Mouse (Mus musculus) gastrocnemius, adult 2 months (tissue): ENCODE results near the gene Adamtsl4. TPM values are rescaled to one million over a fixed set of nuclear protein-coding genes. Genes with fewer than 3 reads are reported as not detected.

ENCODE experiments used
- DNase-seq: peaks from one replicate; pipeline ENCODE4 v3.0.0; 2022
- H3K27ac ChIP-seq: fragments of 200-600 bp; 2 replicates; pipeline ENCODE4 v1.8.1; 2022; ENCODE audit warnings: mild to moderate bottlenecking
- H3K4me3 ChIP-seq: fragments of 200-600 bp; 2 replicates; pipeline ENCODE4 v1.8.1; 2022; ENCODE audit warnings: mild to moderate bottlenecking, moderate library complexity
- CTCF ChIP-seq: fragments of 200-600 bp; IDR thresholded peaks from 2 replicates; pipeline ENCODE4 v1.8.1; 2022; ENCODE audit warnings: antibody characterized with exemption, mild to moderate bottlenecking, moderate library complexity
- intact Hi-C: fragments of 180-260 bp; cut with DNase I; formaldehyde crosslinking; loops from one replicate; pipeline ENCODE4 v1.15.1; 2025
- long read RNA-seq, 2 experiments: library from polyadenylated mRNA; stranded (forward); transcript quantifications; one replicate each; pipeline ENCODE4 v2.0.0; 2021
- total RNA-seq, 2 experiments: library from RNA; stranded (reverse); gene quantifications; 2 replicates each; pipeline ENCODE4 v1.2.3; 2021

Adamtsl4 gene
- 10 to 100 TPM; 17.2 to 32.0 TPM for total RNA-seq
- long read RNA-seq, experiment 1, full-length matches to known transcripts: 31 of 66 reads
- long read RNA-seq, experiment 1, partial matches to known transcripts: 25 of 66 reads
- long read RNA-seq, experiment 1, other reads (novel, unspliced or antisense): 10 of 66 reads
- long read RNA-seq, experiment 2, full-length matches to known transcripts: 25 of 52 reads
- long read RNA-seq, experiment 2, partial matches to known transcripts: 14 of 52 reads
- long read RNA-seq, experiment 2, other reads (novel, unspliced or antisense): 13 of 52 reads

- peak within 1 kb of the TSS; percentile 91 for H3K27ac ChIP-seq
- H3K4me3 ChIP-seq: peak within 1 kb of the TSS; percentile 86
- peak; percentile 92 for DNase-seq
- intact Hi-C loops: no loop called here
- TF ChIP-seq CTCF: peak; percentile 38
Observed at GRCm38 (mm10) chr3:95687524-95688421, at the start of gene Adamtsl4. Gene Adamtsl4 (minus strand): TSS chr3:95687917.

- Histone ChIP-seq H3K27ac (peak overlapping the region; percentile 58), H3K4me3 (no peak overlapping the region)
- no peak for DNase-seq
- intact Hi-C loops: no loop called here
- no peak for TF ChIP-seq CTCF
Observed at GRCm38 (mm10) chr3:95735071-95735670, 47.5 kb upstream of the Adamtsl4 start.

- intact Hi-C loops: loop anchor here (5.0 kb wide), 1 partner anchor 102 kb away; no protein-coding TSS in a partner anchor
- TF ChIP-seq CTCF: no peak
- Histone ChIP-seq H3K27ac (peak overlapping the region; percentile 63), H3K4me3 (no peak overlapping the region)
- peak; percentile 75 for DNase-seq
Observed at GRCm38 (mm10) chr3:95734092-95734702, 46.5 kb upstream of the Adamtsl4 start.

- Histone ChIP-seq H3K4me3 (no peak overlapping the region), H3K27ac (peak overlapping the region; percentile 63)
- intact Hi-C loops: loop anchor here (5.0 kb wide), 1 partner anchor 101 kb away; no protein-coding TSS in a partner anchor
- no peak for TF ChIP-seq CTCF
- peak; percentile 59 for DNase-seq
Observed at GRCm38 (mm10) chr3:95732744-95733521, 45.2 kb upstream of the Adamtsl4 start.

GRCm38 (mm10) chr3:95732297-95732696 lies 44.6 kb upstream of the Adamtsl4 start:
- DNase-seq: no peak
- Histone ChIP-seq H3K4me3 (no peak overlapping the region), H3K27ac (peak overlapping the region; percentile 63; the same call in 1 of the 2 replicates)
- TF ChIP-seq CTCF: no peak
- intact Hi-C loops: loop anchor here (5.0 kb wide), 1 partner anchor 100 kb away; no protein-coding TSS in a partner anchor

GRCm38 (mm10) chr3:95731802-95732201 lies 44.1 kb upstream of the Adamtsl4 start:
- peak; percentile 49 for TF ChIP-seq CTCF
- no peak for DNase-seq
- H3K4me3 ChIP-seq: no peak overlapping the region
- H3K27ac ChIP-seq: no peak overlapping the region
- intact Hi-C loops: loop anchor here (5.0 kb wide), 1 partner anchor 100 kb away; no protein-coding TSS in a partner anchor

- intact Hi-C loops: loop anchor here (5.0 kb wide), 1 partner anchor 98 kb away; no protein-coding TSS in a partner anchor
- DNase-seq: no peak
- no peak for TF ChIP-seq CTCF
- H3K4me3 ChIP-seq: no peak overlapping the region
- no peak overlapping the region for H3K27ac ChIP-seq
Observed at GRCm38 (mm10) chr3:95730431-95730830, 42.7 kb upstream of the Adamtsl4 start.

- no peak overlapping the region for H3K27ac ChIP-seq
- no peak overlapping the region for H3K4me3 ChIP-seq
- intact Hi-C loops: no loop called here
- no peak for DNase-seq
- TF ChIP-seq CTCF: no peak
Observed at GRCm38 (mm10) chr3:95728906-95729305, 41.2 kb upstream of the Adamtsl4 start.

- no peak for TF ChIP-seq CTCF
- no peak for DNase-seq
- intact Hi-C loops: no loop called here
- H3K27ac ChIP-seq: no peak overlapping the region
- no peak overlapping the region for H3K4me3 ChIP-seq
Observed at GRCm38 (mm10) chr3:95726696-95727358, 39.1 kb upstream of the Adamtsl4 start.

GRCm38 (mm10) chr3:95725863-95726262 lies 38.1 kb upstream of the Adamtsl4 start:
- no peak for TF ChIP-seq CTCF
- DNase-seq: no peak
- no peak overlapping the region for H3K4me3 ChIP-seq
- no peak overlapping the region for H3K27ac ChIP-seq
- intact Hi-C loops: no loop called here

- H3K4me3 ChIP-seq: no peak overlapping the region
- TF ChIP-seq CTCF: no peak
- intact Hi-C loops: no loop called here
- DNase-seq: no peak
- no peak overlapping the region for H3K27ac ChIP-seq
Observed at GRCm38 (mm10) chr3:95722386-95722785, 34.7 kb upstream of the Adamtsl4 start.
